Mouse (Mus musculus): ENCODE results near the gene Tuba1b. TPM values are rescaled to one million over a fixed set of nuclear protein-coding genes. Genes with fewer than 3 reads are reported as not detected.

Gene Tuba1b
- polyA plus RNA-seq, 1 experiment from 2014 or later: 1,790 TPM

GRCm38 (mm10) chr15:98893036-98893435 is 41.3 kb downstream of the Tuba1b start:
- no peak overlapping the region for H3K4me2 ChIP-seq
- H3K9ac ChIP-seq: no peak overlapping the region
- 38% methylated on average over 4 of the region's 4 CpGs for WGBS
- no peak overlapping the region for H3K27ac ChIP-seq
- no peaks in the 10 kb centered on the region for H3K36me3 ChIP-seq (replicated peaks)
- no peaks in the 10 kb centered on the region for H3K9me3 ChIP-seq
- peaks cover 40% of the 10 kb centered on the region for H3K4me1 ChIP-seq
- no peak overlapping the region for H3K4me3 ChIP-seq (replicated peaks)
- no peak for ATAC-seq (ENCODE audit: low FRiP score)
- peaks cover 70% of the 10 kb centered on the region for H3K27me3 ChIP-seq

- no peak overlapping the region for H3K4me2 ChIP-seq
- no peak overlapping the region for H3K27ac ChIP-seq
- H3K4me1 ChIP-seq: peaks cover 32% of the 10 kb centered on the region
- H3K4me3 ChIP-seq (replicated peaks): no peak overlapping the region
- no peaks in the 10 kb centered on the region for H3K9me3 ChIP-seq
- H3K27me3 ChIP-seq: peaks cover 60% of the 10 kb centered on the region
- peak; percentile 39; the same call in 1 of the 2 replicates for ATAC-seq (ENCODE audit: low FRiP score)
- 41% methylated on average over 6 of the region's 6 CpGs for WGBS
- H3K9ac ChIP-seq: no peak overlapping the region
- H3K36me3 ChIP-seq (replicated peaks): no peaks in the 10 kb centered on the region
These were observed 42.3 kb downstream of the Tuba1b start for GRCm38 (mm10) chr15:98891907-98892606.

- no peaks in the 10 kb centered on the region for H3K36me3 ChIP-seq (replicated peaks)
- H3K27me3 ChIP-seq: peaks cover 52% of the 10 kb centered on the region
- H3K4me2 ChIP-seq: peak overlapping the region; percentile 25; the same call in 1 of the 2 replicates
- 9% methylated on average over 19 of the region's 19 CpGs for WGBS
- H3K4me1 ChIP-seq: peaks cover 31% of the 10 kb centered on the region
- no peak overlapping the region for H3K27ac ChIP-seq
- ATAC-seq (ENCODE audit: low FRiP score): no peak
- H3K9ac ChIP-seq: no peak overlapping the region
- no peak overlapping the region for H3K4me3 ChIP-seq (replicated peaks)
- H3K9me3 ChIP-seq: no peaks in the 10 kb centered on the region
These were observed 43.1 kb downstream of the Tuba1b start for GRCm38 (mm10) chr15:98891198-98891742.

- H3K27ac ChIP-seq: no peak overlapping the region
- WGBS: 81% methylated on average over 7 of the region's 7 CpGs
- no peak overlapping the region for H3K4me3 ChIP-seq (replicated peaks)
- no peaks in the 10 kb centered on the region for H3K9me3 ChIP-seq
- H3K36me3 ChIP-seq (replicated peaks): no peaks in the 10 kb centered on the region
- H3K4me1 ChIP-seq: peaks cover 3% of the 10 kb centered on the region; the same call in 1 of the 2 replicates
- H3K27me3 ChIP-seq: peaks cover 15% of the 10 kb centered on the region
- H3K4me2 ChIP-seq: no peak overlapping the region
- H3K9ac ChIP-seq: no peak overlapping the region
- ATAC-seq (ENCODE audit: low FRiP score): no peak
These were observed 46.8 kb downstream of the Tuba1b start for GRCm38 (mm10) chr15:98887526-98887925.

GRCm38 (mm10) chr15:98886667-98887387 is 47.5 kb downstream of the Tuba1b start:
- Histone ChIP-seq H3K9ac (no peak overlapping the region), H3K27me3 (peaks cover 8% of the 10 kb centered on the region), H3K4me3 (replicated peaks) (no peak overlapping the region), H3K36me3 (replicated peaks) (no peaks in the 10 kb centered on the region), H3K4me1 (peaks cover 5% of the 10 kb centered on the region), H3K9me3 (no peaks in the 10 kb centered on the region), H3K27ac (no peak overlapping the region), H3K4me2 (no peak overlapping the region)
- ATAC-seq (ENCODE audit: low FRiP score): no peak
- WGBS: 69% methylated on average over 8 of the region's 8 CpGs

GRCm38 (mm10) chr15:98884106-98884505 is 50.3 kb downstream of the Tuba1b start:
- WGBS: 65% methylated on average over 1 of the region's 1 CpGs

GRCm38 (mm10) chr15:98883661-98884060 is 50.7 kb downstream of the Tuba1b start:
- no peaks in the 10 kb centered on the region for H3K27me3 ChIP-seq
- H3K27ac ChIP-seq: no peak overlapping the region
- no peak overlapping the region for H3K4me3 ChIP-seq (replicated peaks)
- H3K9me3 ChIP-seq: no peaks in the 10 kb centered on the region
- H3K4me2 ChIP-seq: no peak overlapping the region
- no peak overlapping the region for H3K9ac ChIP-seq
- no peak for ATAC-seq (ENCODE audit: low FRiP score)
- no peaks in the 10 kb centered on the region for H3K36me3 ChIP-seq (replicated peaks)
- peaks cover 21% of the 10 kb centered on the region for H3K4me1 ChIP-seq

More at GRCm38 (mm10) chr15:98884106-98884505, 50.3 kb downstream of the Tuba1b start:
- Histone ChIP-seq H3K4me3 (replicated peaks) (no peak overlapping the region), H3K9ac (no peak overlapping the region), H3K36me3 (replicated peaks) (no peaks in the 10 kb centered on the region), H3K9me3 (no peaks in the 10 kb centered on the region), H3K4me1 (peaks cover 21% of the 10 kb centered on the region), H3K27me3 (no peaks in the 10 kb centered on the region), H3K4me2 (no peak overlapping the region), H3K27ac (no peak overlapping the region)
- ATAC-seq (ENCODE audit: low FRiP score): no peak

GRCm38 (mm10) chr15:98881656-98882008 is 52.7 kb downstream of the Tuba1b start:
- peak overlapping the region; percentile 65 for H3K4me3 ChIP-seq (replicated peaks)
- peak overlapping the region; percentile 18; the same call in 1 of the 2 replicates for H3K9ac ChIP-seq
- no peaks in the 10 kb centered on the region for H3K36me3 ChIP-seq (replicated peaks)
- no peaks in the 10 kb centered on the region for H3K27me3 ChIP-seq
- H3K9me3 ChIP-seq: no peaks in the 10 kb centered on the region
- H3K4me1 ChIP-seq: peaks cover 21% of the 10 kb centered on the region
- H3K27ac ChIP-seq: peak overlapping the region; percentile 57
- peak; percentile 56 for ATAC-seq (ENCODE audit: low FRiP score)
- peak overlapping the region; percentile 85 for H3K4me2 ChIP-seq
- WGBS: 3% methylated on average over 5 of the region's 5 CpGs

Other genes with a start within 250 kb of the Tuba1b start
- 1.5 and 1.7 TPM in 2 replicates for gene Ccdc65, start 226.4 kb downstream of the Tuba1b start, polyA plus RNA-seq (2016; fragmentation: Nextera tagmentation; extraction: Ambion mirVana)
- 6.2 and 8.5 TPM in 2 replicates for gene Fkbp11, start 206.4 kb downstream of the Tuba1b start, polyA plus RNA-seq (2016; fragmentation: Nextera tagmentation; extraction: Ambion mirVana)
- 58.2 and 58.3 TPM in 2 replicates for gene Arf3, start 171.4 kb downstream of the Tuba1b start, polyA plus RNA-seq (2016; fragmentation: Nextera tagmentation; extraction: Ambion mirVana)
- 0.18 and 0.24 TPM in 2 replicates for gene Wnt10b, start 156.4 kb downstream of the Tuba1b start, polyA plus RNA-seq (2016; fragmentation: Nextera tagmentation; extraction: Ambion mirVana)
- 0.18 and 0.61 TPM in 2 replicates for gene Wnt1, start 144.7 kb downstream of the Tuba1b start, polyA plus RNA-seq (2016; fragmentation: Nextera tagmentation; extraction: Ambion mirVana)
- gene Ddn, start 125.1 kb downstream of the Tuba1b start, polyA plus RNA-seq (2016; fragmentation: Nextera tagmentation; extraction: Ambion mirVana): 0.22 TPM in 1 of 2 replicates, not detected in the other
- 85.2 and 89.4 TPM in 2 replicates for gene Prkag1, start 103.0 kb downstream of the Tuba1b start, polyA plus RNA-seq (2016; fragmentation: Nextera tagmentation; extraction: Ambion mirVana)
- 12.5 and 12.7 TPM in 2 replicates for gene Kmt2d, start 63.4 kb downstream of the Tuba1b start, polyA plus RNA-seq (2016; fragmentation: Nextera tagmentation; extraction: Ambion mirVana)
- gene Rhebl1, start 40.0 kb downstream of the Tuba1b start, polyA plus RNA-seq (2016; fragmentation: Nextera tagmentation; extraction: Ambion mirVana): 20.1 and 23.3 TPM in 2 replicates
- 0.45 and 0.51 TPM in 2 replicates for gene Dhh, start 36.0 kb downstream of the Tuba1b start, polyA plus RNA-seq (2016; fragmentation: Nextera tagmentation; extraction: Ambion mirVana)
- gene Lmbr1l, start 16.3 kb downstream of the Tuba1b start, polyA plus RNA-seq (2016; fragmentation: Nextera tagmentation; extraction: Ambion mirVana): 30.6 and 41.5 TPM in 2 replicates
- gene Gm49450, start 19.0 kb upstream of the Tuba1b start, polyA plus RNA-seq (2016; fragmentation: Nextera tagmentation; extraction: Ambion mirVana): not detected in 2 replicates
- 7,386 and 7,785 TPM in 2 replicates for gene Tuba1a, start 19.1 kb upstream of the Tuba1b start, polyA plus RNA-seq (2016; fragmentation: Nextera tagmentation; extraction: Ambion mirVana)
- 107 and 111 TPM in 2 replicates for gene Tuba1c, start 95.3 kb upstream of the Tuba1b start, polyA plus RNA-seq (2016; fragmentation: Nextera tagmentation; extraction: Ambion mirVana)
- 0.73 and 1.4 TPM in 2 replicates for gene Prph, start 120.6 kb upstream of the Tuba1b start, polyA plus RNA-seq (2016; fragmentation: Nextera tagmentation; extraction: Ambion mirVana)
- 41.6 and 48.3 TPM in 2 replicates for gene Troap, start 140.0 kb upstream of the Tuba1b start, polyA plus RNA-seq (2016; fragmentation: Nextera tagmentation; extraction: Ambion mirVana)
- gene C1ql4, start 153.3 kb upstream of the Tuba1b start, polyA plus RNA-seq (2016; fragmentation: Nextera tagmentation; extraction: Ambion mirVana): 0.44 and 1.3 TPM in 2 replicates
- gene Dnajc22, start 158.6 kb upstream of the Tuba1b start, polyA plus RNA-seq (2016; fragmentation: Nextera tagmentation; extraction: Ambion mirVana): 0.76 and 1.0 TPM in 2 replicates
- 65.5 and 69.8 TPM in 2 replicates for gene Spats2, start 191.4 kb upstream of the Tuba1b start, polyA plus RNA-seq (2016; fragmentation: Nextera tagmentation; extraction: Ambion mirVana)